Mouse (Mus musculus) retina, embryonic 14.5 days (tissue): Measurements from ENCODE around the gene Pld4.
"Not testable (repeated sequence)": the region's sequence is repeated elsewhere in the genome, so short reads cannot be mapped to it uniquely, and the experiment has no call there.

Experiments used
- DNase-seq: peaks from one replicate; pipeline ENCODE4 v3.0.0-alpha.2; 2015; ENCODE audit warnings: low spot score

Pld4 gene

GRCm38 (mm10) chr12:112801864-112802846 is 41.7 kb downstream of the Pld4 start, which contains the start of gene Ahnak2:
TSS of gene Ahnak2 (minus strand) at chr12:112802657.
- peak; percentile 80 for DNase-seq

- DNase-seq: no peak
Observed at GRCm38 (mm10) chr12:112802917-112803316, 42.5 kb downstream of the Pld4 start.

GRCm38 (mm10) chr12:112804046-112804445 is 43.6 kb downstream of the Pld4 start:
- no peak for DNase-seq

GRCm38 (mm10) chr12:112806044-112806443 is 45.6 kb downstream of the Pld4 start:
- DNase-seq: no peak

GRCm38 (mm10) chr12:112807796-112808195 is 47.3 kb downstream of the Pld4 start:
- DNase-seq: no peak

GRCm38 (mm10) chr12:112808212-112808586 is 47.7 kb downstream of the Pld4 start:
- DNase-seq: no peak

GRCm38 (mm10) chr12:112808587-112809364 is 48.3 kb downstream of the Pld4 start, which contains the start of gene Clba1:
TSS of gene Clba1 (plus strand) at chr12:112808937.
- DNase-seq: peak; percentile 95

- DNase-seq: no peak
Observed at GRCm38 (mm10) chr12:112809641-112810040, 49.2 kb downstream of the Pld4 start.

- DNase-seq: no peak
Observed at GRCm38 (mm10) chr12:112810092-112810885, 49.8 kb downstream of the Pld4 start.

- no peak for DNase-seq
Observed at GRCm38 (mm10) chr12:112813370-112813769, 52.9 kb downstream of the Pld4 start.

- no peak for DNase-seq
Observed at GRCm38 (mm10) chr12:112814682-112815470, 54.4 kb downstream of the Pld4 start.

- peak; percentile 78 for DNase-seq
Observed at GRCm38 (mm10) chr12:112816294-112816693, 55.8 kb downstream of the Pld4 start.

- DNase-seq: not testable (repeated sequence)
Observed at GRCm38 (mm10) chr12:112816866-112817265, 56.4 kb downstream of the Pld4 start.
